Comparison of ENCODE assay signal across 21 mouse cellular contexts in genomic region chr2:31269188-31269587, GRCm38 (mm10). TPM values are rescaled to one million over a fixed set of nuclear protein-coding genes. Genes with fewer than 3 reads are reported as not detected.
DNase-seq lines count a peak whose midpoint lies in the region; ATAC-seq and TF ChIP-seq lines count a peak whose summit lies in the region.
"Had no signal": no experiment of that assay in that cellular context is flagged by ENCODE, and none has a peak within 500 bp of the region (broad histone marks: within the 10 kb centered on the region; RNA-seq: fewer than 3 reads in every experiment).

No protein-coding gene starts in this region.

- no peak overlapping the region for H3K9ac ChIP-seq in hindbrain, postnatal 0 days (replicated peaks; ENCODE audit: low read length)
- H3K9ac ChIP-seq in forebrain, embryonic 14.5 days (ENCODE audit: low read length) = no peak overlapping the region
- H3K9ac ChIP-seq: neural tube, embryonic 15.5 days had no signal

- no peak overlapping the region for H3K4me2 ChIP-seq in hindbrain, postnatal 0 days (ENCODE audit: low read depth, low read length)
- no peak overlapping the region for H3K4me2 ChIP-seq in forebrain, embryonic 14.5 days (ENCODE audit: low read length)
- H3K4me2 ChIP-seq: heart, embryonic 11.5 days; midbrain, embryonic 11.5 days; neural tube, embryonic 15.5 days had no signal

- TF ChIP-seq CTCF in hindbrain, postnatal 0 days (IDR thresholded peaks at IDR 0.05; ENCODE audit: low read depth) = no peak

- H3K27me3 ChIP-seq in hindbrain, postnatal 0 days (ENCODE audit: insufficient read depth, low read length) = no peaks in the 10 kb centered on the region
- H3K27me3 ChIP-seq in hindbrain, embryonic 10.5 days (ENCODE audit: insufficient read depth, poor library complexity, severe bottlenecking) = no peaks in the 10 kb centered on the region
- no peaks in the 10 kb centered on the region for H3K27me3 ChIP-seq in forebrain, embryonic 14.5 days (replicated peaks; ENCODE audit: control insufficient read depth, insufficient read depth, low read length)
- H3K27me3 ChIP-seq: neural tube, embryonic 15.5 days had no signal

- H3K36me3 ChIP-seq in hindbrain, postnatal 0 days (ENCODE audit: insufficient read depth, low read length) = no peaks in the 10 kb centered on the region
- 0 out of 2 replicates have a peak, but pooled peaks cover 20% of the 10 kb centered on the region for H3K36me3 ChIP-seq in hindbrain, embryonic 10.5 days
- H3K36me3 ChIP-seq in forebrain, embryonic 14.5 days (ENCODE audit: control insufficient read depth, insufficient read depth, low read length) = peaks cover 9% of the 10 kb centered on the region; the same call in 1 of the 2 replicates
- H3K36me3 ChIP-seq: neural tube, embryonic 15.5 days had no signal

- WGBS in hindbrain, postnatal 0 days = 66% methylated on average over 6 of the region's 6 CpGs
- 94% methylated on average over 6 of the region's 6 CpGs for WGBS in hindbrain, embryonic 10.5 days
- 72% methylated on average over 6 of the region's 6 CpGs for WGBS in forebrain, embryonic 14.5 days

- intact Hi-C loops in left cerebral cortex, postnatal 25 days (cut with DNase I) = no loop called here

- peaks cover 38% of the 10 kb centered on the region for H3K4me1 ChIP-seq in hindbrain, postnatal 0 days (ENCODE audit: insufficient read depth, low read length)
- H3K4me1 ChIP-seq in hindbrain, embryonic 10.5 days (replicated peaks) = peaks cover 60% of the 10 kb centered on the region
- H3K4me1 ChIP-seq in forebrain, embryonic 14.5 days (ENCODE audit: control insufficient read depth, insufficient read depth, low read length) = peaks cover 32% of the 10 kb centered on the region

- ATAC-seq in hindbrain, postnatal 0 days = no peak
- peak; percentile 47; the same call in 1 of the 2 replicates for ATAC-seq in forebrain, embryonic 14.5 days

- peak overlapping the region; percentile 16; the same call in 1 of the 2 replicates for H3K27ac ChIP-seq in hindbrain, postnatal 0 days
- no peak overlapping the region for H3K27ac ChIP-seq in hindbrain, embryonic 10.5 days
- no peak overlapping the region for H3K27ac ChIP-seq in forebrain, embryonic 14.5 days (ENCODE audit: low read depth, low read length)
- H3K27ac ChIP-seq: neural tube, embryonic 15.5 days; stomach, postnatal 0 days had no signal

- H3K9me3 ChIP-seq in hindbrain, postnatal 0 days (ENCODE audit: low read length) = no peaks in the 10 kb centered on the region
- no peaks in the 10 kb centered on the region for H3K9me3 ChIP-seq in hindbrain, embryonic 10.5 days
- H3K9me3 ChIP-seq in forebrain, embryonic 14.5 days (replicated peaks; ENCODE audit: control insufficient read depth, low read length) = no peaks in the 10 kb centered on the region
- H3K9me3 ChIP-seq: neural tube, embryonic 15.5 days had no signal

- no peak overlapping the region for H3K4me3 ChIP-seq in hindbrain, postnatal 0 days (ENCODE audit: low read length)
- no peak overlapping the region for H3K4me3 ChIP-seq in hindbrain, embryonic 10.5 days
- H3K4me3 ChIP-seq in forebrain, embryonic 14.5 days (ENCODE audit: low read depth, low read length) = no peak overlapping the region
- H3K4me3 ChIP-seq: left cerebral cortex, adult 2 months; myocyte; neural tube, embryonic 15.5 days had no signal

- peak; percentile 38 to 47 for DNase-seq in cerebellum, postnatal 25 days
- no peak for DNase-seq in cerebellum, adult 11-12 months
- no peak for DNase-seq in hindbrain, postnatal 0 days (ENCODE audit: low spot score)
- DNase-seq in hindbrain, embryonic 10.5 days (ENCODE audit: low spot score) = no peak
- peak; percentile 67 for DNase-seq in brain, adult 2 months (ENCODE audit: low read depth, low spot score)
- peak; percentile 70 for DNase-seq in forebrain, embryonic 14.5 days (ENCODE audit: low spot score)
- DNase-seq in left cerebral cortex, postnatal 25 days (ENCODE audit: low spot score in 2 of 2) = no peak
- DNase-seq in urinary bladder, postnatal 14 days (ENCODE audit: low spot score) = no peak
- DNase-seq: adrenal gland, adult 2 months; cerebellum, adult 9-10 months; kidney, adult 9 months; lung, adult 2 months; lung, postnatal 4 days; right cerebral cortex, postnatal 25 days; thymus, postnatal 14 days had no signal

RNA-seq across cellular contexts. Expression of gene Ncs1, which starts 23.6 kb away (rescaled TPM):
- total RNA-seq in hindbrain, postnatal 0 days (2014; rRNA removed) = 185 and 190 TPM in 2 replicates
- polyA plus RNA-seq in hindbrain, postnatal 0 days (2015; fragmentation: Nextera tagmentation; extraction: Ambion mirVana) = 162 and 167 TPM in 2 replicates
- polyA plus RNA-seq in hindbrain, embryonic 10.5 days (2016; fragmentation: Nextera tagmentation; extraction: Ambion mirVana) = 49.7 and 65.9 TPM in 2 replicates
- 95.2 and 109 TPM in 2 replicates for polyA plus RNA-seq in forebrain, embryonic 14.5 days (2014; fragmentation: Nextera tagmentation; extraction: Ambion mirVana)
- 100 to 1,000 TPM; 196 to 203 TPM for total RNA-seq in left cerebral cortex, postnatal 25 days (2021)

RNA-seq across cellular contexts. Expression of gene Hmcn2, which starts 45.0 kb away (rescaled TPM):
- 0.68 TPM in 2 replicates for total RNA-seq in hindbrain, postnatal 0 days (2014; rRNA removed)
- 0.16 and 0.54 TPM in 2 replicates for polyA plus RNA-seq in hindbrain, postnatal 0 days (2015; fragmentation: Nextera tagmentation; extraction: Ambion mirVana)
- polyA plus RNA-seq in hindbrain, embryonic 10.5 days (2016; fragmentation: Nextera tagmentation; extraction: Ambion mirVana) = 0.21 TPM in 1 of 2 replicates, not detected in the other
- 0.17 and 0.27 TPM in 2 replicates for polyA plus RNA-seq in forebrain, embryonic 14.5 days (2014; fragmentation: Nextera tagmentation; extraction: Ambion mirVana)
- total RNA-seq in left cerebral cortex, postnatal 25 days (2021) = under 1 TPM; 0.21 to 0.32 TPM

Comparison
In these comparisons a context has a peak if more than half of its experiments do, and no peak if none do; other contexts are left out.
1. DNase-seq: peak in cerebellum, postnatal 25 days (2 of 2), brain, adult 2 months (single experiment) and forebrain, embryonic 14.5 days (single experiment); none in cerebellum, adult 11-12 months (single experiment), hindbrain, postnatal 0 days (single experiment), hindbrain, embryonic 10.5 days (single experiment), left cerebral cortex, postnatal 25 days (0 of 2) and urinary bladder, postnatal 14 days (single experiment).